Mouse (Mus musculus) small intestine, adult 2 months (tissue): ENCODE data around the gene Atg14.

ENCODE experiments used
- CTCF ChIP-seq: fragments of 200-500 bp; IDR thresholded peaks from 2 replicates; pipeline ENCODE4 v1.5.1; 2012; ENCODE audit warnings: low read depth, mild to moderate bottlenecking, control low read depth, inconsistent platforms, low read length, moderate library complexity, mixed read lengths; ENCODE audit not compliant: insufficient replicate concordance, insufficient read length; ENCODE audit errors: extremely low read depth
- POLR2A ChIP-seq: fragments of 200-500 bp; IDR thresholded peaks from 2 replicates; pipeline ENCODE4 v1.6.1; 2012; ENCODE audit warnings: low read depth, mild to moderate bottlenecking, control low read depth, inconsistent platforms, low read length, moderate library complexity

DNA sequence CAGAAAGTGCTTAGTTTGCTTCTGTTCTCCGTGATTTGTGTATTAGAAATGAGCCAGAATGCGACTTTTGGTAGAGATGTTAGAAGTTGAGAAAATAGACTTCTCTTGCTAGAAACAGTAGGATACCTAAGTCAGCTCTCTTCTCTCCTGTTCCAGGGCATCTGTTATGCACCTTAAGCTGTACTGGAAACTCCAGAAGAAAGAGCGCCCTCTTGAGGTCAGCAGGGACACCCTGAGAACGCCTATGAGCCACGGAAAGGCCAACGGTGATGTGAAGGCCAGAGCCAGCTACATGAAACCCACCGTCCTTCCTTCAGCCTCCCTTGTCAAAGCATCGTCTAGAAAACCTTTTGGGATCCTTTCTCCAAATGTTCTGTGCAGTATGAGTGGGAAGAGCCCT, 41.4 kb downstream of the Atg14 start:
- TF ChIP-seq POLR2A (no peak), CTCF (peak; percentile 66; the same call in 1 of the 2 replicates)
